Mouse (Mus musculus) stomach, postnatal 0 days (tissue): ENCODE results near the gene Phka2. TPM values are rescaled to one million over a fixed set of nuclear protein-coding genes. Genes with fewer than 3 reads are reported as not detected.
A peak's percentile ranks its signal among the peaks of the same experiment; 100 is the strongest.

Source experiments
- ATAC-seq: fragments of 200-750 bp; cut with Nextera tagmentation; 2 replicates; pipeline ENCODE4 v1.8.0; 2017; ENCODE audit not compliant: low FRiP score, low TSS enrichment
- DNase-seq: peaks from one replicate; pipeline ENCODE4 v3.0.0-alpha.2; 2016; ENCODE audit warnings: low spot score
- H3K27ac ChIP-seq: fragments of 300-500 bp; sonication (generic); replicated peaks from 2 replicates; pipeline ENCODE4 v1.5.1; 2014; ENCODE audit warnings: mild to moderate bottlenecking, control low read depth
- H3K27me3 ChIP-seq: fragments of 300-500 bp; sonication (generic); 2 replicates; pipeline ENCODE4 v1.6.1; 2014; ENCODE audit warnings: low read length; ENCODE audit not compliant: control insufficient read depth, insufficient read depth
- H3K36me3 ChIP-seq: fragments of 300-500 bp; sonication (generic); 2 replicates; pipeline ENCODE4 v1.6.1; 2014; ENCODE audit warnings: low read length, mixed read lengths; ENCODE audit not compliant: control insufficient read depth, insufficient read depth
- H3K4me1 ChIP-seq: fragments of 300-500 bp; sonication (generic); replicated peaks from 2 replicates; pipeline ENCODE4 v1.6.1; 2014; ENCODE audit warnings: antibody characterized with exemption; ENCODE audit not compliant: control insufficient read depth, insufficient read depth
- H3K4me2 ChIP-seq: fragments of 300-500 bp; sonication (generic); replicated peaks from 2 replicates; pipeline ENCODE4 v1.6.1; 2014; ENCODE audit warnings: low read depth, mild to moderate bottlenecking, control low read depth, moderate library complexity
- H3K4me3 ChIP-seq: fragments of 300-500 bp; sonication (generic); 2 replicates; pipeline ENCODE4 v1.5.1; 2014; ENCODE audit warnings: low read depth, low read length, control low read depth
- H3K9ac ChIP-seq: fragments of 300-500 bp; sonication (generic); 2 replicates; pipeline ENCODE4 v1.6.1; 2014; ENCODE audit warnings: mild to moderate bottlenecking, low read length, control low read depth, mixed read lengths
- H3K9me3 ChIP-seq: fragments of 300-500 bp; sonication (generic); 2 replicates; pipeline ENCODE4 v1.6.1; 2016; ENCODE audit warnings: low read length; ENCODE audit not compliant: control insufficient read depth
- CTCF ChIP-seq: IDR thresholded peaks from 2 replicates; pipeline ENCODE4 v1.5.1; 2016; ENCODE audit warnings: antibody characterized with exemption, low read depth, mild to moderate bottlenecking, moderate library complexity
- EP300 ChIP-seq: optimal IDR thresholded peaks from 2 replicates; pipeline ENCODE3; 2016; ENCODE audit warnings: antibody characterized with exemption
- WGBS: fragments of 180-500 bp; shearing (Covaris S2); extraction: QIAGEN DNeasy Blood & Tissue Kit; methylation state at CpG from one replicate; pipeline ENCODE4 v1.1.7; 2014; 5-methylcytosine and 5-hydroxymethylcytosine counted together
- polyA plus RNA-seq: library from polyadenylated mRNA; unstranded; fragments of >200 nt; fragmentation: Nextera tagmentation; extraction: Ambion mirVana; gene quantifications from 2 replicates; pipeline ENCODE4 v1.2.1, GENCODE M21; 2015

Gene Phka2
- polyA plus RNA-seq = 5.7 and 6.2 TPM in 2 replicates

GRCm38 (mm10) chrX:160502048-160503041, at the start of gene Phka2:
Gene Phka2, plus strand, starts transcription at chrX:160502166.
- Histone ChIP-seq H3K9me3 (no peaks in the 10 kb centered on the region), H3K9ac (peak within 1 kb of the TSS; percentile 61), H3K27ac (peak within 1 kb of the TSS; percentile 83), H3K4me2 (peak within 1 kb of the TSS; percentile 62), H3K4me1 (no peaks in the 10 kb centered on the region), H3K36me3 (no peaks in the 10 kb centered on the region), H3K27me3 (no peaks in the 10 kb centered on the region), H3K4me3 (peak within 1 kb of the TSS; percentile 55)
- 13% methylated on average over 58 of the region's 61 CpGs for WGBS
- DNase-seq = peak; percentile 89
- TF ChIP-seq EP300 (no peak), CTCF (peak; percentile 44)
- ATAC-seq = peak; percentile 99

GRCm38 (mm10) chrX:160455686-160456085, 46.3 kb upstream of the Phka2 start:
- Histone ChIP-seq H3K9me3 (no peaks in the 10 kb centered on the region), H3K27me3 (no peaks in the 10 kb centered on the region), H3K36me3 (no peaks in the 10 kb centered on the region), H3K4me1 (no peaks in the 10 kb centered on the region), H3K4me3 (no peak overlapping the region), H3K9ac (no peak overlapping the region), H3K4me2 (no peak overlapping the region), H3K27ac (no peak overlapping the region)
- ATAC-seq = no peak
- TF ChIP-seq EP300 (no peak), CTCF (peak; percentile 64)
- WGBS = 68% methylated on average over 5 of the region's 5 CpGs
- DNase-seq = no peak

- DNase-seq (no peak), ATAC-seq (no peak)
- Histone ChIP-seq H3K36me3 (no peaks in the 10 kb centered on the region), H3K27me3 (no peaks in the 10 kb centered on the region), H3K9me3 (no peaks in the 10 kb centered on the region), H3K4me2 (no peak overlapping the region), H3K27ac (no peak overlapping the region), H3K4me3 (no peak overlapping the region), H3K4me1 (no peaks in the 10 kb centered on the region), H3K9ac (no peak overlapping the region)
- TF ChIP-seq EP300 = no peak
- no peak for TF ChIP-seq CTCF
- 68% methylated on average over 3 of the region's 3 CpGs for WGBS
Measured at GRCm38 (mm10) chrX:160471257-160471786, 30.6 kb upstream of the Phka2 start.

- TF ChIP-seq CTCF (no peak), EP300 (no peak)
- Histone ChIP-seq H3K27me3 (no peaks in the 10 kb centered on the region), H3K27ac (no peak overlapping the region), H3K36me3 (no peaks in the 10 kb centered on the region), H3K4me2 (no peak overlapping the region), H3K4me3 (no peak overlapping the region), H3K9ac (no peak overlapping the region), H3K9me3 (no peaks in the 10 kb centered on the region), H3K4me1 (no peaks in the 10 kb centered on the region)
- ATAC-seq = no peak
- no peak for DNase-seq
- 71% methylated on average over 2 of the region's 2 CpGs for WGBS
Measured at GRCm38 (mm10) chrX:160489784-160490183, 12.2 kb upstream of the Phka2 start.

- no peak for DNase-seq
- 47% methylated on average over 1 of the region's 3 CpGs for WGBS
Measured at GRCm38 (mm10) chrX:160494333-160494732, 7.6 kb upstream of the Phka2 start.

GRCm38 (mm10) chrX:160494921-160495320, 7.0 kb upstream of the Phka2 start:
- DNase-seq (no peak), ATAC-seq (no peak)
- no peak overlapping the region for H3K9ac ChIP-seq
- 49% methylated on average over 6 of the region's 6 CpGs for WGBS
- no peak overlapping the region for H3K27ac ChIP-seq
- H3K9me3 ChIP-seq = no peaks in the 10 kb centered on the region
- no peaks in the 10 kb centered on the region for H3K4me1 ChIP-seq
- no peak overlapping the region for H3K4me2 ChIP-seq
- H3K27me3 ChIP-seq = no peaks in the 10 kb centered on the region
- H3K4me3 ChIP-seq = no peak overlapping the region
- no peak for TF ChIP-seq CTCF
- H3K36me3 ChIP-seq = no peaks in the 10 kb centered on the region

More at GRCm38 (mm10) chrX:160494333-160494732, 7.6 kb upstream of the Phka2 start:
- H3K27me3 ChIP-seq = no peaks in the 10 kb centered on the region
- no peaks in the 10 kb centered on the region for H3K9me3 ChIP-seq
- TF ChIP-seq CTCF (no peak), EP300 (no peak)
- H3K36me3 ChIP-seq = no peaks in the 10 kb centered on the region
- H3K4me2 ChIP-seq = no peak overlapping the region
- no peak overlapping the region for H3K27ac ChIP-seq
- H3K4me1 ChIP-seq = no peaks in the 10 kb centered on the region
- no peak overlapping the region for H3K4me3 ChIP-seq
- 0 out of 2 replicates have a peak, but pooled peaks have one; percentile 32 for ATAC-seq
- no peak overlapping the region for H3K9ac ChIP-seq
